Mouse (Mus musculus) regulatory T cell (primary cell): ENCODE results near the gene Slc39a13.

Experiments used
- in situ Hi-C: fragments of 300-600 bp; cut with MboI, MseI; formaldehyde crosslinking; loops from one replicate; pipeline ENCODE4 v1.15.1; 2025; ENCODE audit warnings: high pct_unique_total_duplicates

Slc39a13 gene

GRCm38 (mm10) chr2:91088987-91089386 lies 18.8 kb upstream of the Slc39a13 start:
- in situ Hi-C loops = no loop called here

- in situ Hi-C loops = no loop called here
Observed at GRCm38 (mm10) chr2:91087453-91087852, 17.2 kb upstream of the Slc39a13 start.

- in situ Hi-C loops = no loop called here
Observed at GRCm38 (mm10) chr2:91086392-91087237, 16.4 kb upstream of the Slc39a13 start.

GRCm38 (mm10) chr2:91085494-91086391 lies 15.5 kb upstream of the Slc39a13 start:
- in situ Hi-C loops = no loop called here

- in situ Hi-C loops = no loop called here
Observed at GRCm38 (mm10) chr2:91084179-91084820, 14.1 kb upstream of the Slc39a13 start.

GRCm38 (mm10) chr2:91083366-91083940 lies 13.2 kb upstream of the Slc39a13 start:
- in situ Hi-C loops = no loop called here

- in situ Hi-C loops = no loop called here
Observed at GRCm38 (mm10) chr2:91082844-91083243, 12.6 kb upstream of the Slc39a13 start.

GRCm38 (mm10) chr2:91081775-91082695 lies 11.8 kb upstream of the Slc39a13 start, which contains the start of gene Spi1:
Spi1 (plus strand) TSS chr2:91082390.
- in situ Hi-C loops = no loop called here

- in situ Hi-C loops = no loop called here
Observed at GRCm38 (mm10) chr2:91080784-91081513, 10.7 kb upstream of the Slc39a13 start.

- in situ Hi-C loops = no loop called here
Observed at GRCm38 (mm10) chr2:91079026-91079384, 8.8 kb upstream of the Slc39a13 start.

- in situ Hi-C loops = no loop called here
Observed at GRCm38 (mm10) chr2:91078314-91079025, 8.3 kb upstream of the Slc39a13 start.

GRCm38 (mm10) chr2:91077957-91078313 lies 7.7 kb upstream of the Slc39a13 start:
- in situ Hi-C loops = no loop called here

- in situ Hi-C loops = no loop called here
Observed at GRCm38 (mm10) chr2:91072092-91072491, 1.9 kb upstream of the Slc39a13 start.

- in situ Hi-C loops = no loop called here
Observed at GRCm38 (mm10) chr2:91071059-91071458, 842 bp upstream of the Slc39a13 start.

GRCm38 (mm10) chr2:91069306-91070000 lies 764 bp downstream of the Slc39a13 start:
- in situ Hi-C loops = loop anchor here (5.0 kb wide), 1 partner anchor 33 kb away; no protein-coding TSS in a partner anchor

- in situ Hi-C loops = loop anchor here (5.0 kb wide), 1 partner anchor 33 kb away; no protein-coding TSS in a partner anchor
Observed at GRCm38 (mm10) chr2:91068872-91069165, 1.4 kb downstream of the Slc39a13 start.

- in situ Hi-C loops = loop anchor here (5.0 kb wide), 1 partner anchor 34 kb away; no protein-coding TSS in a partner anchor
Observed at GRCm38 (mm10) chr2:91068162-91068871, 1.9 kb downstream of the Slc39a13 start.

GRCm38 (mm10) chr2:91066455-91066854 lies 3.8 kb downstream of the Slc39a13 start:
- in situ Hi-C loops = loop anchor here (5.0 kb wide), 1 partner anchor 36 kb away; no protein-coding TSS in a partner anchor
